ENCODE assay signal across 8 mouse cellular contexts in genomic region chr7:97747787-97748497, GRCm38 (mm10). TPM values are rescaled to one million over a fixed set of nuclear protein-coding genes. Genes with fewer than 3 reads are reported as not detected.
DNase-seq lines count a peak whose midpoint lies in the region; ATAC-seq and TF ChIP-seq lines count a peak whose summit lies in the region.

No protein-coding gene starts in this region.

- no peaks in the 10 kb centered on the region for H3K36me3 ChIP-seq in forebrain, embryonic 14.5 days (ENCODE audit: control insufficient read depth, insufficient read depth, low read length)
- H3K36me3 ChIP-seq in liver, postnatal 0 days (replicated peaks; ENCODE audit: insufficient read depth, low read length): no peaks in the 10 kb centered on the region
- H3K36me3 ChIP-seq in neural tube, embryonic 13.5 days: no peaks in the 10 kb centered on the region
- H3K36me3 ChIP-seq in testis, adult 2 months (ENCODE audit: control insufficient read depth, insufficient read depth, low read length): no peaks in the 10 kb centered on the region

- WGBS in forebrain, embryonic 14.5 days: 27% methylated on average over 28 of the region's 28 CpGs
- 24% methylated on average over 28 of the region's 28 CpGs for WGBS in large intestine, adult 2 months
- WGBS in liver, postnatal 0 days (ENCODE audit: insufficient replicate concordance): 22% methylated on average over 28 of the region's 28 CpGs
- 27% methylated on average over 28 of the region's 28 CpGs for WGBS in neural tube, embryonic 13.5 days

- no peak for TF ChIP-seq POLR2A in testis, adult 2 months (IDR thresholded peaks at IDR 0.05; ENCODE audit: control insufficient read depth, low read depth, low read length)

- peak; percentile 59 to 74 for DNase-seq in CD8-positive naive resting alpha-beta T cell, adult 2 months (ENCODE audit: low read depth in 2 of 2, low spot score in 2 of 2)
- DNase-seq in cerebellum, adult 11 months: peak; percentile 73
- peak; percentile 91 for DNase-seq in forebrain, embryonic 14.5 days (ENCODE audit: low spot score)
- peak; percentile 87 to 89 for DNase-seq in heart, postnatal 14 days
- DNase-seq in large intestine, adult 2 months (ENCODE audit: low read depth, low spot score): peak; percentile 47
- peak; percentile 88 for DNase-seq in liver, postnatal 0 days

- H3K27ac ChIP-seq in forebrain, embryonic 14.5 days (ENCODE audit: low read depth, low read length): no peak overlapping the region
- H3K27ac ChIP-seq in liver, postnatal 0 days (ENCODE audit: low read depth): peak overlapping the region; percentile 95
- H3K27ac ChIP-seq in neural tube, embryonic 13.5 days (replicated peaks): no peak overlapping the region
- no peak overlapping the region for H3K27ac ChIP-seq in testis, adult 2 months (ENCODE audit: control insufficient read depth, insufficient read depth, low read depth, low read length)

- no peak overlapping the region for H3K4me2 ChIP-seq in forebrain, embryonic 14.5 days (ENCODE audit: low read length)
- H3K4me2 ChIP-seq in liver, postnatal 0 days (ENCODE audit: low read depth, low read length): peak overlapping the region; percentile 85
- peak overlapping the region; percentile 26; the same call in 1 of the 2 replicates for H3K4me2 ChIP-seq in neural tube, embryonic 13.5 days

- TF ChIP-seq EP300 in liver, postnatal 0 days (IDR thresholded peaks at IDR 0.05; ENCODE audit: low read depth): no peak

- intact Hi-C loops in heart, postnatal 14 days (cut with DNase I): loop anchor here (2.0 to 10.0 kb wide), 3 partner anchors 99 to 371 kb away; partner anchors contain the start of gene Myo7a

- peak; percentile 93 for TF ChIP-seq CTCF in liver, postnatal 0 days (IDR thresholded peaks at IDR 0.05; ENCODE audit: low read depth)
- peak; percentile 83; the same call in 1 of the 2 replicates for TF ChIP-seq CTCF in testis, adult 2 months (IDR thresholded peaks at IDR 0.05; ENCODE audit: control insufficient read depth, insufficient read depth, insufficient replicate concordance, low read depth, low read length)

- ATAC-seq in forebrain, embryonic 14.5 days: peak; percentile 78
- ATAC-seq in liver, postnatal 0 days: peak; percentile 55
- ATAC-seq in neural tube, embryonic 13.5 days (ENCODE audit: low read depth): peak; percentile 66

- H3K4me3 ChIP-seq in forebrain, embryonic 14.5 days (ENCODE audit: low read depth, low read length): no peak overlapping the region
- H3K4me3 ChIP-seq in liver, postnatal 0 days (ENCODE audit: low read depth, low read length): peak overlapping the region; percentile 51
- no peak overlapping the region for H3K4me3 ChIP-seq in neural tube, embryonic 13.5 days
- H3K4me3 ChIP-seq in testis, adult 2 months (ENCODE audit: control insufficient read depth, low read depth, low read length): peak overlapping the region; percentile 41

- no peak overlapping the region for H3K9ac ChIP-seq in forebrain, embryonic 14.5 days (ENCODE audit: low read length)
- peak overlapping the region; percentile 43 for H3K9ac ChIP-seq in liver, postnatal 0 days (replicated peaks)
- no peak overlapping the region for H3K9ac ChIP-seq in neural tube, embryonic 13.5 days

- no peaks in the 10 kb centered on the region for H3K9me3 ChIP-seq in forebrain, embryonic 14.5 days (replicated peaks; ENCODE audit: control insufficient read depth, low read length)
- H3K9me3 ChIP-seq in liver, postnatal 0 days (ENCODE audit: low read length): no peaks in the 10 kb centered on the region
- H3K9me3 ChIP-seq in neural tube, embryonic 13.5 days: no peaks in the 10 kb centered on the region

- no peaks in the 10 kb centered on the region for H3K27me3 ChIP-seq in forebrain, embryonic 14.5 days (replicated peaks; ENCODE audit: control insufficient read depth, insufficient read depth, low read length)
- no peaks in the 10 kb centered on the region for H3K27me3 ChIP-seq in liver, postnatal 0 days (ENCODE audit: insufficient read depth, low read length)
- no peaks in the 10 kb centered on the region for H3K27me3 ChIP-seq in neural tube, embryonic 13.5 days
- no peaks in the 10 kb centered on the region for H3K27me3 ChIP-seq in testis, adult 2 months (ENCODE audit: control insufficient read depth, insufficient read depth, low read length)

- H3K4me1 ChIP-seq in forebrain, embryonic 14.5 days (ENCODE audit: control insufficient read depth, insufficient read depth, low read length): peaks cover 2% of the 10 kb centered on the region; the same call in 1 of the 2 replicates
- peaks cover 16% of the 10 kb centered on the region for H3K4me1 ChIP-seq in liver, postnatal 0 days (ENCODE audit: insufficient read depth)
- H3K4me1 ChIP-seq in neural tube, embryonic 13.5 days (replicated peaks): peaks cover 15% of the 10 kb centered on the region; the same call in 1 of the 2 replicates
- peaks cover 2% of the 10 kb centered on the region for H3K4me1 ChIP-seq in testis, adult 2 months (ENCODE audit: control insufficient read depth, insufficient read depth, low read length)

RNA-seq across cellular contexts. Expression of gene Aqp11, which starts 9.9 kb away (rescaled TPM):
- polyA plus RNA-seq in forebrain, embryonic 14.5 days (2014; fragmentation: Nextera tagmentation; extraction: Ambion mirVana): 9.3 and 12.8 TPM in 2 replicates
- 1 to 10 TPM; 3.5 to 7.9 TPM for total RNA-seq in heart, postnatal 14 days (2021)
- 32.6 and 75.7 TPM in 2 replicates for polyA plus RNA-seq in large intestine, adult 2 months (2012; rRNA removed)
- polyA plus RNA-seq in liver, postnatal 0 days (2015; fragmentation: Nextera tagmentation; extraction: Ambion mirVana): 51.0 and 55.0 TPM in 2 replicates
- 11.6 and 12.7 TPM in 2 replicates for polyA plus RNA-seq in neural tube, embryonic 13.5 days (2015; fragmentation: Nextera tagmentation; extraction: Ambion mirVana)
- 872 and 875 TPM in 2 replicates for polyA plus RNA-seq in testis, adult 2 months (2012; rRNA removed)

RNA-seq across cellular contexts. Expression of gene Pak1, which starts 40.4 kb away (rescaled TPM):
- polyA plus RNA-seq in forebrain, embryonic 14.5 days (2014; fragmentation: Nextera tagmentation; extraction: Ambion mirVana): 131 and 140 TPM in 2 replicates
- 1 to 10 TPM; 1.5 to 2.0 TPM for total RNA-seq in heart, postnatal 14 days (2021)
- 34.3 and 39.8 TPM in 2 replicates for polyA plus RNA-seq in large intestine, adult 2 months (2012; rRNA removed)
- polyA plus RNA-seq in liver, postnatal 0 days (2015; fragmentation: Nextera tagmentation; extraction: Ambion mirVana): 8.1 and 9.6 TPM in 2 replicates
- polyA plus RNA-seq in neural tube, embryonic 13.5 days (2015; fragmentation: Nextera tagmentation; extraction: Ambion mirVana): 113 and 121 TPM in 2 replicates
- polyA plus RNA-seq in testis, adult 2 months (2012; rRNA removed): 3.1 and 4.7 TPM in 2 replicates

RNA-seq across cellular contexts. Expression of gene Clns1a, which starts 51.5 kb away (rescaled TPM):
- polyA plus RNA-seq in forebrain, embryonic 14.5 days (2014; fragmentation: Nextera tagmentation; extraction: Ambion mirVana): 229 and 233 TPM in 2 replicates
- total RNA-seq in heart, postnatal 14 days (2021): 10 to 100 TPM; 29.5 to 31.1 TPM
- 26.6 and 27.2 TPM in 2 replicates for polyA plus RNA-seq in large intestine, adult 2 months (2012; rRNA removed)
- polyA plus RNA-seq in liver, postnatal 0 days (2015; fragmentation: Nextera tagmentation; extraction: Ambion mirVana): 40.2 and 42.0 TPM in 2 replicates
- polyA plus RNA-seq in neural tube, embryonic 13.5 days (2015; fragmentation: Nextera tagmentation; extraction: Ambion mirVana): 193 and 209 TPM in 2 replicates
- polyA plus RNA-seq in testis, adult 2 months (2012; rRNA removed): 23.8 and 28.2 TPM in 2 replicates

Comparison
In these comparisons a context has a peak if more than half of its experiments do, and no peak if none do; other contexts are left out.
1. H3K4me3 ChIP-seq: peak in liver, postnatal 0 days (single experiment) and testis, adult 2 months (single experiment); none in forebrain, embryonic 14.5 days (single experiment) and neural tube, embryonic 13.5 days (single experiment).
2. RNA of gene Aqp11, which starts 9.9 kb away (polyA plus RNA-seq): 872 to 875 TPM in testis, adult 2 months; 51.0 to 55.0 TPM in liver, postnatal 0 days, 32.6 to 75.7 TPM in large intestine, adult 2 months, 11.6 to 12.7 TPM in neural tube, embryonic 13.5 days and 9.3 to 12.8 TPM in forebrain, embryonic 14.5 days; every median in the first group is over 10 times any median in the second.
3. Peak in every context shown above with its lines, with median percentiles within 50 percentile points of each other: DNase-seq and ATAC-seq.